Mouse (Mus musculus) bone marrow, adult 2 months (tissue): ENCODE data around the gene Pld6.

ENCODE experiments used
- CTCF ChIP-seq: fragments of 200-500 bp; IDR thresholded peaks from 2 replicates; pipeline ENCODE4 v1.5.1; 2011; ENCODE audit warnings: low read length, control low read depth; ENCODE audit not compliant: control insufficient read depth, insufficient read depth
- POLR2A ChIP-seq: fragments of 200-500 bp; IDR thresholded peaks from 2 replicates; pipeline ENCODE4 v1.6.1; 2011; ENCODE audit warnings: low read depth, mild to moderate bottlenecking, control low read depth, low read length, borderline replicate concordance; ENCODE audit not compliant: control insufficient read depth

- TF ChIP-seq POLR2A: no peak
- no peak for TF ChIP-seq CTCF
Measured at GRCm38 (mm10) chr11:59789311-59789710, 1.9 kb upstream of the Pld6 start.
